Mouse (Mus musculus): ENCODE measurements around the gene Flywch1. TPM values are rescaled to one million over a fixed set of nuclear protein-coding genes. Genes with fewer than 3 reads are reported as not detected.

Gene Flywch1
- polyA plus RNA-seq (2012; rRNA removed) = 97.4 and 99.1 TPM in 2 replicates

GRCm38 (mm10) chr17:23771284-23772218 lies at the start of gene Flywch1:
Gene Flywch1, minus strand, starts transcription at chr17:23771602.

GRCm38 (mm10) chr17:23790269-23791078 lies 19.1 kb upstream of the Flywch1 start, which contains the start of gene Srrm2:
Gene Srrm2, plus strand, starts transcription at chr17:23790532.

GRCm38 (mm10) chr17:23785561-23786471 lies 14.4 kb upstream of the Flywch1 start, which contains the start of gene Flywch2:
Gene Flywch2, minus strand, starts transcription at chr17:23786081.

GRCm38 (mm10) chr17:23745301-23746251 lies 25.8 kb downstream of the Flywch1 start, which contains the start of gene Kremen2:
Gene Kremen2, minus strand, starts transcription at chr17:23745833.

GRCm38 (mm10) chr17:23740598-23741021 lies 30.8 kb downstream of the Flywch1 start, which contains the start of gene Paqr4:
Gene Paqr4, minus strand, starts transcription at chr17:23740867.

GRCm38 (mm10) chr17:23725999-23726757 lies 45.2 kb downstream of the Flywch1 start, which contains the start of gene Pkmyt1:
Gene Pkmyt1, plus strand, starts transcription at chr17:23726336.

GRCm38 (mm10) chr17:23722376-23723125 lies 48.9 kb downstream of the Flywch1 start, which contains the start of gene 1520401A03Rik:
Gene 1520401A03Rik, minus strand, starts transcription at chr17:23722783.

Other genes starting within 250 kb of the Flywch1 start
- 14.3 and 16.1 TPM in 2 replicates for gene Zfp213, start 207.4 kb downstream of the Flywch1 start, polyA plus RNA-seq (2012; rRNA removed)
- gene Zfp13, start 172.1 kb downstream of the Flywch1 start, polyA plus RNA-seq (2012; rRNA removed) = 41.5 and 42.5 TPM in 2 replicates
- gene Zscan10, start 170.7 kb downstream of the Flywch1 start, polyA plus RNA-seq (2012; rRNA removed) = 0.09 and 0.25 TPM in 2 replicates
- gene Mmp25, start 126.3 kb downstream of the Flywch1 start, polyA plus RNA-seq (2012; rRNA removed) = 1.3 and 1.7 TPM in 2 replicates
- gene Bicdl2, start 111.1 kb downstream of the Flywch1 start, polyA plus RNA-seq (2012; rRNA removed) = 0.15 and 0.43 TPM in 2 replicates
- 82.1 and 90.1 TPM in 2 replicates for gene Hcfc1r1, start 98.0 kb downstream of the Flywch1 start, polyA plus RNA-seq (2012; rRNA removed)
- 47.0 and 47.3 TPM in 2 replicates for gene Thoc6, start 97.7 kb downstream of the Flywch1 start, polyA plus RNA-seq (2012; rRNA removed)
- 2.6 and 4.7 TPM in 2 replicates for gene Tnfrsf12a, start 94.1 kb downstream of the Flywch1 start, polyA plus RNA-seq (2012; rRNA removed)
- gene Cldn6, start 92.4 kb downstream of the Flywch1 start, polyA plus RNA-seq (2012; rRNA removed) = 0.39 and 7.4 TPM in 2 replicates
- gene Cldn9, start 87.6 kb downstream of the Flywch1 start, polyA plus RNA-seq (2012; rRNA removed) = 0.92 and 2.9 TPM in 2 replicates
- 0.15 and 0.78 TPM in 2 replicates for gene 1520401A03Rik, start 48.8 kb downstream of the Flywch1 start, polyA plus RNA-seq (2012; rRNA removed)
- 38.5 and 40.6 TPM in 2 replicates for gene Pkmyt1, start 45.3 kb downstream of the Flywch1 start, polyA plus RNA-seq (2012; rRNA removed)
- 23.6 and 25.2 TPM in 2 replicates for gene Paqr4, start 30.7 kb downstream of the Flywch1 start, polyA plus RNA-seq (2012; rRNA removed)
- 1.1 and 6.0 TPM in 2 replicates for gene Kremen2, start 25.8 kb downstream of the Flywch1 start, polyA plus RNA-seq (2012; rRNA removed)
- 44.8 and 54.5 TPM in 2 replicates for gene Flywch2, start 14.5 kb upstream of the Flywch1 start, polyA plus RNA-seq (2012; rRNA removed)
- 634 and 697 TPM in 2 replicates for gene Srrm2, start 18.9 kb upstream of the Flywch1 start, polyA plus RNA-seq (2012; rRNA removed)
- 905 and 997 TPM in 2 replicates for gene Elob, start 57.5 kb upstream of the Flywch1 start, polyA plus RNA-seq (2012; rRNA removed)
- 0.31 and 0.74 TPM in 2 replicates for gene Prss33, start 64.5 kb upstream of the Flywch1 start, polyA plus RNA-seq (2012; rRNA removed)
- 0.10 and 0.16 TPM in 2 replicates for gene Prss32, start 72.3 kb upstream of the Flywch1 start, polyA plus RNA-seq (2012; rRNA removed)
- gene Prss41, start 72.6 kb upstream of the Flywch1 start, polyA plus RNA-seq (2012; rRNA removed) = 1.9 TPM in 2 replicates
- not detected in 2 replicates for gene Prss21, start 96.5 kb upstream of the Flywch1 start, polyA plus RNA-seq (2012; rRNA removed)
- 0.23 TPM in 1 of 2 replicates, not detected in the other for gene Dcpp1, start 109.3 kb upstream of the Flywch1 start, polyA plus RNA-seq (2012; rRNA removed)
- not detected in 2 replicates for gene Dcpp2, start 109.3 kb upstream of the Flywch1 start, polyA plus RNA-seq (2012; rRNA removed)
- 0.33 TPM in 1 of 2 replicates, not detected in the other for gene Dcpp3, start 145.9 kb upstream of the Flywch1 start, polyA plus RNA-seq (2012; rRNA removed)
- gene Sbp, start 170.1 kb upstream of the Flywch1 start, polyA plus RNA-seq (2012; rRNA removed) = not detected in 2 replicates
- not detected in 2 replicates for gene Sbpl, start 183.7 kb upstream of the Flywch1 start, polyA plus RNA-seq (2012; rRNA removed)
- 0.04 TPM in 1 of 2 replicates, not detected in the other for gene Prss30, start 209.0 kb upstream of the Flywch1 start, polyA plus RNA-seq (2012; rRNA removed)
- gene Prss22, start 226.5 kb upstream of the Flywch1 start, polyA plus RNA-seq (2012; rRNA removed) = 0.24 TPM in 1 of 2 replicates, not detected in the other